Mouse (Mus musculus) bone marrow macrophage, adult 2 months (primary cell): Measurements from ENCODE around the gene Bach2.

Experiments
- CTCF ChIP-seq: IDR thresholded peaks from 2 replicates; pipeline ENCODE4 v1.5.1; 2012; ENCODE audit warnings: low read depth, mild to moderate bottlenecking, low read length, moderate library complexity
- POLR2A ChIP-seq: IDR thresholded peaks from 2 replicates; pipeline ENCODE4 v1.6.1; 2012; ENCODE audit warnings: mild to moderate bottlenecking, low read depth, low read length, borderline replicate concordance

DNA sequence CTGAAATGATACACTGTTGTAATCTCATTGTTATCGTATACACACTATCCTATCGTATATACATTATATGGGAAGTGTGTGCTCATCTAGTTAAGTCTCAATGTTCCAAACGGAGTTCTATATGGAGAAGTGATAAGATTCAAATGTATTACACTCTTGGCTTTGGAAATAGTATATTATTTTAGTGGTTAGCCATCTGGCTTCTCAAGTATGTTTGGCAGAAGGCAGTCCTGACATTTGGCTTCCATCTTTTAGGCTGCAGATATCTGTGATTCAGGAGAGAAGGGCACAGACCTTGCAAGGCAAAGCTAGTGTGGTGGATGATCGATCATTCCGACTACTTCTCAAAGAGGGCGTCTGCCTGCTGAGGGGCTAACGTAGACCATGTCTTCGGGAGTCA, 47.8 kb downstream of the Bach2 start:
- no peak for TF ChIP-seq POLR2A
- TF ChIP-seq CTCF: no peak
